Mouse (Mus musculus) small intestine, adult 10 weeks (tissue): ENCODE results near the gene Piga. TPM values are rescaled to one million over a fixed set of nuclear protein-coding genes. Genes with fewer than 3 reads are reported as not detected.

ENCODE experiments used
- polyA plus RNA-seq: library from polyadenylated mRNA; stranded (reverse); fragments of 350-450 nt; fragmentation: Illumina TruSeq; extraction: RNeasy Lipid Tissue Mini Kit (QIAGEN cat#74804); gene quantifications from one replicate; pipeline ENCODE4 v1.2.3, GENCODE M21; 2014; ENCODE audit warnings: low replicate concordance

Gene Piga
- polyA plus RNA-seq = 40.9 TPM

DNA sequence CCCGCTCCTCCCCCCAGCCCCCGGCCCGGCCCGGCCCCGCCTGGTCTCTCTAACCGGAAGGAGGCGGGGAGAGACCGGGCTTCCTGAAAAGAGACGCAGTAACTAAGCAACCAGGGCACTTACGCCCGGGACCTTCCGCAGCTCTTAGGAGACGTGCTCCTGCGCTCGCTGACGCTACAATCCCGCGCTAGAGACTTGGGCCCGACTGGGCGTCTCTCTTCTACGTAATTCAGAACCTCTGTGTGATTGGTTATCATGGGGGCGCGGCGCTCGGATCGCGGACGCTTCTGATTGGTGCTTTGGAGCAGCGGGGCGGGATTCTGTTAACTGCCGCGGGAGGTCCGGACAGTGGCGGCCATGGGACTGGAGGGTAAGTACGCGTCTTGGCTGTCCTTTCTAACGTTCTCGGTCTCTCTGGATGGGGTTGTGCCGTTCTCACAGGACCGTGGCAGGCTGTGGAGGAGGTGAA is at the start of gene Piga:
Gene Piga (plus strand): TSS at position 317 of the 469 bp plus-strand sequence.

GRCm38 (mm10) chrX:164373081-164373480 is 46.5 kb upstream of the Piga start, which contains the start of gene Vegfd:
Vegfd (plus strand) TSS chrX:164373378.

DNA sequence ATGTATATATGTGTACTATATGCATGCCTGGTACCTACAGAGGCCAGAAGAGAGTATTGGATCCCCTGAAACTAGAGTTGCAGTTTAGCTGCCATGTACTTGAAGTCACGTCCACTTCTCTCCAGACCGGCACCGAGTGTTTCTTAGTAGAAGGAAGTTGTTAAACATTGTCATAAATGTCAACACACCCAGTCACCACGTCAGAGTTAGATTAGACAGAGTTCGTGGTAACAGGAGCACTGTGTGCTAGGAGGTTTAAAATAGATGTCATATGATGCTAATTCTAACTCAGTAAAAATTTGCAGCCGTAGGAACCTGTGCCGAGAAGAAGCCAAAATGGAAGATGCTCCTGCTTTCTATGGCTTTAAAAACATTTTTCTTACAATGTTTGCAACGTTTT is 17.1 kb downstream of the Piga start, which contains the start of gene Asb11:
Gene Asb11 (plus strand): TSS at position 286 of the 400 bp plus-strand sequence.

Other genes with a start within 250 kb of the Piga start
- gene Bmx, start 161.6 kb upstream of the Piga start, polyA plus RNA-seq = 6.7 TPM
- 4.8 TPM for gene Pir, start 150.4 kb upstream of the Piga start, polyA plus RNA-seq
- gene Vegfd, start 46.4 kb upstream of the Piga start, polyA plus RNA-seq = 1.3 TPM
- gene Asb11, start 17.2 kb downstream of the Piga start, polyA plus RNA-seq = 1.3 TPM
- not detected for gene Asb9, start 86.5 kb downstream of the Piga start, polyA plus RNA-seq